Mouse (Mus musculus) right cerebral cortex, adult 2 months (tissue): ENCODE results near the gene Ctnnd2.

ENCODE experiments used
- DNase-seq, 2 experiments: peaks; one replicate each; pipeline ENCODE4 v3.0.0; 2021 to 2022; ENCODE audit warnings: low spot score in 2 of 2

Gene Ctnnd2

DNA sequence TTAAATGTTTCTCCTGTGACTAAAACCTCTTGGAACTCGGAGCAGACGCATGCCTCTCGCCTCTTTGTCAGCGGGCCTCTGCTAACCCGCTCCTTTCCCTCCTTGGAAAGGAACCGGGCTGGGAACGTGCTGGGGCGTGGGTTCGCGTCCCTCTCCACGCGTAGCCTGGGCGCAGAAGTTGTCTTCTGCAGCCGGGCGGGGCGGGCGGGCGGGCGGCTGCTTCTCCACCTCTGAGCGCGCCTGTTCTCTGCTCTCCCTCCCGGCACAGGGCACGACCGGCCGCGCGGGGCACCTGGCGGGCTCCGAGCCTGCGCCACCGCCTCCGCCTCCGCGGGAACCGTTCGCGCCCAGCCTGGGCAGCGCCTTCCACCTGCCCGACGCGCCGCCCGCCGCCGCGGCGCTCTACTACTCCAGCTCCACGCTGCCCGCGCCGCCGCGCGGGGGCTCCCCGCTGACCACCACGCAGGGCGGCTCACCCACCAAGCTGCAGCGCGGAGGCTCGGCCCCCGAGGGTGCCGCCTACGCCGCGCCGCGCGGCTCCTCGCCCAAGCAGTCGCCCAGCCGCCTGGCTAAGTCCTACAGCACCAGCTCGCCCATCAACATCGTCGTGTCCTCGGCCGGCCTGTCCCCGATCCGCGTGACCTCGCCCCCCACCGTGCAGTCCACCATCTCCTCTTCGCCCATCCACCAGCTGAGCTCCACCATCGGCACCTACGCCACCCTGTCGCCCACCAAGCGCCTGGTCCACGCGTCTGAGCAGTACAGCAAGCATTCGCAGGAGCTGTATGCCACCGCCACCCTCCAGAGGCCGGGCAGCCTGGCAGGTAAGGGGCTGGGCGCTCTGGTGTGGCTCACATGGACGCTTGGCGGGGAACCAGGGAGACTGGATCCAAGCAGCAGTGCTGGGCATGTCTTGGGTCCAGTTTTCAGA is 474.4 kb downstream of the Ctnnd2 start:
- peak; percentile 28 to 47 for DNase-seq

DNA sequence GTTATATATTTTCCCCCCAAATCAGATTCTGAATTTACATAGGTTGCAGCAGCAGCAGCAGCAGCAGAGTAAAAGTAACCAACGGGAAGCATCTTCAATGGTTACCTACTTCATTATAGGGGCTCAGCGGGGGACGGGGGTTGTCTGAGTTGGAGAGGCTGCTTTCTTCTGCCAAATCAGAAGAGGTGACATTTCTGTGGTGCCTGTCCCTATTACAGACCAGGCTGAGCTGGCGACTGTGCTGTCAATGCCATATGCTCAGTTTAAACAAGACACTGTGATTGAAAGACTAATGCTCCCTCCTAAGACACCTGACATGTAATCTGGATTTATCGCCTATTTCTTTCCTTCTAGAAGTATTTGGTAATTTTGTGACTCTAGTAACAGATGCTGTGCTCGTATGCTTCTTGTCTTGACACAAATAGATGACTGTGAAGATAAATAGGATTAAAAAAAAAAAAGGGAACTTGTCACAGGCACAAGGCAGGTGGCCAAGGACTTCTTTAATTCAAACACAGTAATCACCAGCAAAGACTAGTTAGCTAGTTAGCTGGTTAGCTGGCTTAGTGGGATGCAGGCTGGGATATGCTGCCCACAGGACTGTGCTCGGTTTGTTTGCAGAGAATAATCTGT is 475.4 kb downstream of the Ctnnd2 start:
- peak in 1 of 2 experiments; percentile 36 for DNase-seq

DNA sequence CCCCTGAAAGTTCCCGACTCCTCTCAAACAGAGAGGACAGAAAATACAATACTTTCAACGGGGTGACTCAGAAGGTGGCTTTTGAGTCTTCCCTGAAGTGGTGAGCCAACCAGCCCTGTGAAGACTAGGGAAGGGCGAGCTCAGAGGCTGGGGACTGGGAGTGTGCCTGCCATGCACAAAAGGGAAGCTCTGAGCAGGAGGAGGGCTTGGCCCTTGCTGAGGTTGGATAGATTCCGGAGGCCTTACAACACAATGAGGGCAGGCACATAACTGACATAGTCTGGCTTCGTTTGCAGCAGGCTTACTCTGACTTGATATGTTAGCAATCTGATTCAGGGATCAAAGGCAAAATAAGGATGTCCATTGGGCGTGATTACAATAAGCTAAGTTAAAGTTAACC is 477.6 kb downstream of the Ctnnd2 start:
- no peak for DNase-seq

DNA sequence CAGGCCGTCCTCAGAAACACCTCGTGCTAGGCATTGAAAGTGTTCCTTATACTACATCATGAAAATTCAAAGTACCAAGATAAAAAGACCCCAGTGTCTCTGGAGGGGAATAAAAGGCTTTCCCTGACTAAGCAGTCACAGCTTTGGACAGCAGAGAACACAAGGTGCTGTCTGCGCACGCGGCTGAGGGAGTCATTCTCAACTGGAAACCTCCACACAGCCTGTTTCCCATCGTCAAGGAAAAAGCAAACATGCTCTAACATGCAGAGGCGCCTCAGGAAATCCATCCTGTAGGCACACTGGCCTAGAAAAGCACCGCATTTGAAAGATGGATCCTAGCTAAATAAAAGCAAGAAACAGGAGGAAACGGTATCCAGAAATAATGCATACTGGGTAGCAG is 483.0 kb downstream of the Ctnnd2 start:
- DNase-seq, result no peak

DNA sequence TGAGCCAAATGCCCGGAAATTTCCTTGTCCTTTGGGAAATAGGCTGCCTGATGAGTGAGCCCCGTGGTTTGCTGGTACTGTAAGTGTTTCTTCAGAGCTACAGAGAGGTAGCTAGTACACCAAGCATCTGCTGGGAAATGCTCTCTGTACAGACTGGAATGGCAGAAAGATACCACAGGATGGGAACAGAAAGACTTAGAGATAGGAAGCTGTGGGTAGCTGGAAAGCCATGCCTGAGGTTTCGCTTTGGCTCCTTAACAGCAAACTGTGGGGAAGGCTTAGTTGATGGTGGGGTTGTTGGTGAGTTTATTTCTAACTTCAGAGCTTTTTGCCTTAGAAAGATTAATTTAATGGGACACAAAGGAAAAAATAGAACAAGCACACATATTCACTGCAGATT is 485.2 kb downstream of the Ctnnd2 start:
- no peak for DNase-seq

DNA sequence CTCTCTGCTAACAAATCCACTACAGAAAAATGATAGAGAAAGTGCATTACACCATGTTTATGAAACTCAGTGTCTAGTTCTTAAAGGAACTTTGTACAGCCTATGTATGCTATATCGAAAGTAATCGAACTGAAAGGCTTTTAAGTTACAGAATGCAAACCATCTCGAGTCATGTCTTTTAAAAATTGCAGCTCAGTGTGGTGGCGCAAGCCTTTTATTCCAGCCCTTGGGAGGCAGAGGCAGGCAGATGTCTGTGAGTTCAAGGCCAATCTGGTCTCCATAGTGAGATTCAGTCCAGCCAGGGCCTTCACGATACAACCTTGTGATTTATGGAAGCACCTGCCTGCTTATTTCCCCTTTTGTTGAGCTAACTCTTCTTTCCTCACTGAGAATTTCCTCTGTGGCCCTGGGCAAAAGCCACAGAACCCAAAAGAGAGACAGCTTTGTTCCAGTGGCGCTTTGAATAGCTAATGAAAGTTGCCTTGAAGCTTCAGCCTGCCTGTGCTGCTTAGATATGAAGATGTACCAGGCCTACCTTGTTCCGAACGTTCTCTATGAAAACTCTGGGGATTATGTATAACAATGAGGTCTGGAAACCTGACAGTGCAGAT is 488.3 kb downstream of the Ctnnd2 start:
- DNase-seq, result no peak

DNA sequence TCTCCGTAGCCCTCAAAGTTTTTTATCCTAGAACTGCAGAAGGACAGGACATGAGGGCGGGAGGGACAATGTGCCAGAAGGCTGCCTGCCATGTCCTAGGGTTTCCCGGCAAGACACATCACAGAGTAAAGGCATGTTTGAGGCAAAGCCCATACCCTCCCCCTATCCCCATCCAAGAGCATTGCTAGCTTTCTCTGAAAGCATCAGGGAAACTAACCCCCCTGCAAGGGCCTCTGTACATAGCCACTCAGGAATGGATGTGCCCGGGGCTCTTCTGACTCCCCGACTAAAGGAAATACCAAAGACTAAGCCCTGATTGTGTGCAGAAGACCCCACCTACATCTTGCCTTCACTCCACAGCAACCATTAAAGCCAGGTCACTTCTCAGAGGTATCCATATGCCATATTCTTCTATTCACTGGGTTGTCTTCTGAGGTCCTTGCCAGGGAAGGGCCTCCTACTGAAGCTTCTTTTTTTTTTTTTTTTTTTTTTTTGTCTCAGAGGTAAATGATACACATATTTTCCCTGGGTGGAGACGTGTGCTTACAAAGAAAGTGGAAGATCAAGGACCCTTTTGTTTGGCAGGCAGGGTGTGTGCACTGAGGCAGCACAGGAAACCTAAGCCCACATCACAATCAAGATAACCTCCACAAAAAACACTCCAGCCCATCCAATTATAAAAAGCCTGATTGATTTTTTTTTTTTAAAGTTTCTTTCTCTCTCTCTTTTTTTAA is 489.5 kb downstream of the Ctnnd2 start:
- DNase-seq, result no peak

DNA sequence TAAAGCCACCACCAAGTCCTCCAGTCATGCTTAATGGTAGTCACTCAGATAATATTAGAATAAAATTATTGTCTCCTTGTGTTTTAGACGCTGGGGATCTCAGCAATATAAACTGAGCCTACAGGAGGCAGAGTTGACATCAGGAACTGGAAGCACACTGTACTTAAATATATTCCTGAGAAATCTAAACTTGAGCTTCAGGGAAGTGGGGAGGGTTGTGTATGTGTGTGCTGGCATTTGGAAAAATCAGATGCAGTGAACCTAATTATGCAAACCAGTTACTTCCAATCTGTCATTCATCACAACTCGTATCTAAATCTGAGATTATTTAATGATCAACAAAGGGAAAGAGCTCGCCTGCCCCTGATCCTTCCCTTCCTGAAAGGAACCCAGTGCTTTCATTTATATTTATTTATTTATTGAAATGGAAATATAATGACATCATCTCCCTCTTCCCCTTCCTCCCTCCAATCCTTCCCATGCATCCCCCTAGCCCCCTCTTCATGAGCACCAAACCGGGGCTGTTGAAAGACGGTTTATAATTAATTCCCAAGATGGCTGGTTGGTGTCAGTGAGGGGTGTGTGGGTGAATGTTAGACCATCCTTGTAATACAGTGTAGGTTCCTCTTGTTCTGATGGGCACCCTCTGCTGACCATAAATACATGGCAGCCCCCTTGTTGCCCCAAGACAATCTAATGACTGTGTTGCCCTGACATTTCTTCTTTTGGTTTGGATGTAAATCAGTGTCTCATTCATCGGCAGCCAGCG is 495.6 kb downstream of the Ctnnd2 start:
- no peak for DNase-seq

DNA sequence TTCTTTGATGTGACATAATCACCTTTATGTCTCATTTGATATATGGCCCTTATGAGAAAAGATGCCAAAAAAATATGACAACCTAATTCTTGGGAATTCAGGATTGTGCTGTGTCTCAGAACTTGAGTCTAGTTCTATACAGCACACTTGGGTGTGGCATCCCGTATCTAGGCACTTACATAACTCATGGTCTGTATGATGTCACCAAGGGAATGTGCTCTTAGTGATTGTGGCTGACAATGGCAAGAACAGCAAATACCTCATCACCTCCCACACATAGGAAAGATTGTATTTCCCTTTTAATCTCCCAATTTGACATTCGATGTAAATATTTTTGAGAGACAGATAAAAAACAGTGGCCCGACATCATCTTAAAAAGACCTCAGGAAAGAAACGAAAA is 509.5 kb downstream of the Ctnnd2 start:
- no peak for DNase-seq

DNA sequence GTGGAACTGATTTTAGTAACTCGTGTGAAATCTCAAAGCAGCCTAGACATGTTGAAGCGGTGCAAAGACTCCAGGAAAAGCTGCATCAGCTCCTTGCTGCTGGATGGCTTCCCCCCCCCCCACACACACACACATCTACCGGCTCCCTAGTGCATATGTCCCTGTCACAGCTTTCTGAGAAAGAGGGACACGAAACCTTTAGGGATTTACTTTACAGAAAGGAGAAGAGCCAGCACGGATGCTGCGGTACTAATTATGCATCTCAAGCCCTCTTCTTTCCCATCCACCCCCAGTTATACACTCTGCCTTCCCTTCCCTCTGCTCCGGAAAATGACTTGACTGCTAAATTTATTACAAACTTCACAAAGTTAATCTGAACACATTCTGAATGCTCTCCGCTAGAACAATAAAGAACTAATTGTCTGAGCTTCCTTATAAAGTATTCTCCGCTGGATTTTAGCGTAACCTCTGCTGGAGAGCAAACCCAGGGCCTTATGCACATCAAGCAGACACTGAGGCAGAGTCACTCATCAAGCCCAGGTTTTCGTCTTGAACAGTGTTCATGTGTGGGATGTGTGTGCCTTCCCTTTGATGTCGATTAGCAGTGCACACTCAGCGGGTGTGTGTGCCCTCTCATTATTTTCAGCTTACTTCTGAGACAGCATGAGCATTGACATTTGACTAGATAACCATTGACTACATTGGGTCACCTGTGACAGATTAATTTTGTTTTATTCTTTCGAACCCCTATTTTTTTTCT is 510.1 kb downstream of the Ctnnd2 start:
- peak; percentile 38 to 44 for DNase-seq

DNA sequence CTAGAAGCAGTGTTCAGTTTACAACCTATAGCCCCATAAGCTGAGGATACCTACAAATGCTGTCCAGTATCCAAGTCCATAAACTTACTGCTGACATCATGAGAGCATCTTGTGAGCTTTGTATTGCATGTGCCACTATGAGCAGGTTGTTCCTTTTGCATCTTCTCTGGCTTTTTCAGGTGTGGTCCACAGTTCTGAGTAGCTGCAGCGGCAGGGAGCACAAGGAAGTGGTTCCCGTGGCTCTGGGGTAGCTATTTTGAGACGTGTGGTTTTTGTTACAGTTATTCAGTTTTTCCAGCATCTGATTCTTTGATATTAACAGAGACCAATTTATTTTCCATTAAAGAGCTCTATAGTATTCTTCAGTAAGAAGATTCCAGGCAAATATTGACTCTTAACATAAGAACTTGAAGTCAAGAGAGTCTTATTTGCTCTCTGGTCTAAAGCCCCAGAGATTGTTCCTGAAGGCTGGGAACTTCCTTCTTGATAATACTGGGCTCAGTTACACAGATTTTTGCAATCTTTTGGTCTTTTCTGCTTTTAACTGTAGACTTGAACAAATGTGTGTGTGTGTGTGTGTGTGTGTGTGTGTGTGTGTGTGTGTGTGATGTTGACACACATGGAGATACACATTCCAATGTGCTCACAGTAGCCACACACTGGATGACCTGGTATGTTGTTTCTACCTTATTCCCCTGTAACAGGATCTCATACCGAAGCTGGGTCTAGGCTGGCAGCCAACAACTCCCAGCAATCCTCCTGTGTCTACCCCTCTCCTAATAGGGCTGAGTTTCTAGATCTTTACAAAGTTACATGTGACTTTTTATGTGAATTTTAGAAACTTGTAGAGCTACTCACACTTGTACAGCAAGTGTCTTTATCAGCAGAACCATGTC is 514.1 kb downstream of the Ctnnd2 start:
- no peak for DNase-seq

DNA sequence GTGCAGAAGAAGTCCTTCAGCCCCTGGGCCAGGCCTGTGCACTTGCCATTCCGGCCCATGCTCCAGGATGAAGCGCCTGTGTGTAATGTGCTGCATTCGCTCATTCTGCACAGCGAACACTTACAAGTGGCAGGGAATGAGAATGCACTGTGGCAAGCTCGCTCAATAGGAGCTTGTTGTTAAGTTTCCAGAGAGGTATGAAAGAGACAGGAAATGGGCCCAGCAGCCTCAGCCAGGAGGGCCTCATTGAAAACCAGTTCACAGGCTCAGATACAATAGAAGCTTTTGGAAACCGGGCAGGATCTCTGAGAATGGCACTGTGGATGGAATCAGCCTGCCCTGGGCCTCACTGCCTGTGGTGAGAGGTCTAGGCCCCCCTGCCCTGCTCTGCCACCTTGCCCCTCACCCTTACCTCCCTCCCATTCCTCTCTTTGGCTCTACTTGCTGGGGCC is 521.4 kb downstream of the Ctnnd2 start:
- peak; percentile 45 to 52 for DNase-seq

DNA sequence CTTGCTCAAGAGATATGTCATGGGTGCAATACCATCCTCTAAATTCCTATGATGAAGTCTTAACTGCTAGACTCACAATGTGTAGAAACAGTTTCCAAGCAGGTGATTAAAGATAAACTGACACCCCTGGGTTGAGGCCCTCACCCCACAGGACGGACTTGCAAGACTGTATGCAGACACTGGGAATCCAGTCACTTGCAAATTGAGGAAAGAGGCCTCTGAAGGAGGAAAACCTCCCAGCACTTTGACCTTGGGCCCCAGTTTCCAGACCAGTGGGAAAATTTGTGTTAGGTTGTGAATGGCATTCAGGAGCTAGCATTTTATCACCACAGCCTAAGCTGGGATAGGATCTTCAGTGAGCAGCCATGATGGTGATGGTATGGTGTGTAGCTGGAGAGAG is 521.9 kb downstream of the Ctnnd2 start:
- no peak for DNase-seq

DNA sequence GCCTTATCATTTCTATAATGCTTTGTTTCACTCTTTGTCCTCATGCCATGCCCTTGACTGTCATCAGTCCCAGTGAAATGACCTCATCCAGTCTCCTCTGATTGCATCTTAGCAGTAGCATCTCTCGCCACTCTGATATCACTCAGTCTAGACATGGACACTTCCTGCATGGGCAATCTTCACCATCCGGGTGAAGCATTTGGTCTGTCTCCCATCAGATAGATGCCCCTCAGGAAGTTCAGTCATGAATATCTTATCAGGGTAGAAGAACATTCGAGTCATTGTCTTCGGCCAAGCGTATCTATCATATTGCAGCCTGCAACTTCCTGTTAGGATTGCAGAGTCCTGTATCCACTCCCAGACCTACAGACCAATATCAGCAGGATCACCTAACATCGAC is 523.5 kb downstream of the Ctnnd2 start:
- no peak for DNase-seq

DNA sequence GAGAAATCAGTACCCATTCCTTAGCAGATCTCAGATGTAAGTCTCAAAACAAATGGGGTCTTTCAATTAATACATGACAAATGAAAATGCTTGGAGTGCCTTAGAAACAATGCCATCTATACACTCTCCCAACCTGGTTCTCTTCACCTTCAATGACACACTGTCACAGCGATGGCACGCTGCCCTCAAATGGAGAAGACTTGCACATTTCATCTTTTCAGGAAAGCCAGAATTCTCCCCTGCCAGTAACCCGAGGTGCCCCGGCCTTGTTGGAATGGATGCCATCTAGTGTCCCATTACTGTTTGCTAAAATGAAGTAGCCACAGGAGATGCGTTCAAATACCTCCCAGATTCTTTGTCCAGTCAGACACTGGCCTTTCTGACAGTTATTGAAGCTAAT is 525.0 kb downstream of the Ctnnd2 start:
- peak in 1 of 2 experiments; percentile 33 for DNase-seq

DNA sequence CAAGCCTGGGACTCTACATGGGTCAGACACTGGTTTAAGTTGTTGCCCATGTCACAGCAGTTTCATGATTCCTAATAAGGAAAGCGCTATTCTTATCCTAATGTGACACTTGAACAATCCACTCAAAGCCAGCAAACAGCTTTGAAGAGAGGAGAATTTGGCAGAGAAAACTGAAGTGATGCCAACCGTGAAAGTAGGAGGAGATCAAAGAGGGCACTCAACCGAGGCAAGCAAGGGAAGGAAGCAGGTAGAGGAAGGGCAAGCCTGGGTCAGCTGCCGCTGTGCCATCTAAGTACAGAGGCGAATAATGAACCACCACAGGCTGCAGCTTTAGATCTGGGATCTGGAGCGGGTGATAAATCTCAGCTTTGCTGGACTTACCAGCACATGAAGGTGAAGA is 528.4 kb downstream of the Ctnnd2 start:
- no peak for DNase-seq

DNA sequence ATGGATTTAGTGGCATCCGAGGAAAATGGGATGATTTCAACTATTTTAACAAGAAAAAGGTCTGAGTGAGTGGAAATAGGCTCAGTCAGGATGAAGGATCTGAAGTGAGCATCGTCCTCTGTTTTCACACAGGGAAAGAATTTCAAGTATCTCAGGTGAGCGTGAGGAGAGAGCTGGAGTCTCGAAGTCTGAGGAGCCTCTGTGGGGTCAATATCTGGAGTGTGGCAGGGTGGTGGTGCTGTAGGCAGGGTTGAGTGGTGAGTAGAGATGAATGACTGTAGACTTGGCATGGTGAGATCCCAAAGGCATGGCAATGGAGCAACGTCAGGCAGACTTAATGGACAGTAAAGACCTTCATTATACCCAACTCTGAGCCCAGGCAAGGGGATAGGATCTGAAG is 529.2 kb downstream of the Ctnnd2 start:
- DNase-seq, result no peak

DNA sequence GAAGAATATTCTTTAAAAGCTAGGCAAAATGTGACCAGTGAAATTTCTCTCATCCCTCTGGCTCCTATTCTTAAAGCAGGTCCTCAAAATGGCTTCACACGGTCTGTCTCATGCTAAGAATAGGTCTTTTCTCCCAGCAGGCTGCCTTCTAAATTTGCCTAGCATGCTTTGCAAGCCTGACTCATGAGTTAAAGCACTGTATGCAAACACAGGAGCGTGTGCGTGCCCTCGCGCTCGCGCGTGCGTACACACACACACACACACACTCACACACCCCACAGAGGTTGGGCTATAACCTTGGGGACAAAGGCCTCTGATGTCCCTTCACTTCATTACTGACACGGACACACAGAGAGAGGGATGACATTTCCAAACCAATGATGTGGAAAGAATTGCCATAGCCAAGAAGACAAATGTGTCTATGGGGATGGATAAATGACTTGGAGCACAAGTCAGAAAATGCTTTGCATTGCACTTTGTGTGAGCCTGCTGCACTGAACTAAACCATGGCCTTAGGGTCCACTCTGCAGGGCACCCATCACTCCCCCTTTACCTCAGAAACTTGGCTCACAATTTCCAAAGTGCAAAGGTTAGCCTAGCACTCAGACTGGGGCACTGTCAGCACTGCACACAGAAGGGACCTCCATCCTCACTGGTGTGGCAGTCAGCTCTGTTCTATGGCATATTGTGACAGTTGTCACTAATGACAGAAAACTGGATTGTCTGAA is 536.8 kb downstream of the Ctnnd2 start:
- peak; percentile 54 to 60 for DNase-seq

DNA sequence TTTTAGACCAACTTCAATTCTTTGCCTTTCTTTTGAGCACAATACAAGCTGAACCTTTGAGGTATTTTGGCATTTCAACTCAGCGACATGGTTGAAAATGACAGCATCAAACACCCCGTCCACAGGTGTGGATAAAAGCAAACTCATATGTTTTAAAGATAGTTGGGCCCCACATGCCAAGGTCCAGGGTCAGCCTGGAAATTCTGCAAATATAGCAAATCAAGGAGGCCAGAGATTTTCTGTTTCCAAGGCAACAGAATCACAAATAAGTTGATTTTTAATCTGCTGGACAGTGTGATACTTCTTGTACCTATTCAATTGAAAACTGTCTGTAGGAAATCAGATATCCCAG is 537.3 kb downstream of the Ctnnd2 start:
- DNase-seq, result no peak
